Mouse (Mus musculus) ES-Bruce4 (cell line): ENCODE results near the gene Spata31d1d.

ENCODE experiments used
- CTCF ChIP-seq: IDR thresholded peaks from one replicate; pipeline ENCODE4 v1.8.1; 2011; ENCODE audit warnings: low read depth, low read length
- EP300 ChIP-seq: IDR thresholded peaks from 2 replicates; pipeline ENCODE4 v1.6.1; 2011; ENCODE audit warnings: low read depth, low read length; ENCODE audit not compliant: insufficient read depth
- POLR2A ChIP-seq: IDR thresholded peaks from one replicate; pipeline ENCODE4 v1.8.1; 2011; ENCODE audit warnings: low read length; ENCODE audit not compliant: insufficient read depth

DNA sequence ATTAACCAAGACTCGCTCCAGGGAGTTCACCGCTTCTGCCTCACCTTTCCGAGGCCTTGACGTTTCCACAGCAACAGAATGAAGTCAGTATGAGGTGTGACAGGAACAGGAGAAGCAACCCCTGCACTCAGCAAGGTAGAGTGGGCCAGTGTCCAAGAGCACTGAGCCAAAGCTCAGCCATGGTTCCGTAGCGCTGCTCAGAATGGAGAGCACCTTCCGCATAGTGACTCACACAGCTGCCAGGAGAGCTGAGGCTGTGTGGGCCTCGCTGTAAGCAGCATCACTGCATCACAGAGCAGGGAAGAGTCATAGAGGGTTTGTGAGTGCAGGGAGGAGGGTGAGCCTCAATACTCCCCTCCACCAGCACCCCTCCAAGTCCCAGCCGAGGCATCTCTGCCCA is 15.2 kb upstream of the Spata31d1d start, which contains the start of gene 1700014D04Rik:
- TF ChIP-seq POLR2A: no peak
- TF ChIP-seq CTCF: no peak
- TF ChIP-seq EP300: no peak
